Mouse (Mus musculus) embryo, embryonic 11 days (tissue): ENCODE data around the gene Rab5if.
A peak's percentile ranks its signal among the peaks of the same experiment; 100 is the strongest.
"Not testable (repeated sequence)": the region's sequence is repeated elsewhere in the genome, so short reads cannot be mapped to it uniquely, and the experiment has no call there.

Source experiments
- DNase-seq: peaks from one replicate; pipeline ENCODE4 v3.0.0-alpha.2; 2015

Gene Rab5if

DNA sequence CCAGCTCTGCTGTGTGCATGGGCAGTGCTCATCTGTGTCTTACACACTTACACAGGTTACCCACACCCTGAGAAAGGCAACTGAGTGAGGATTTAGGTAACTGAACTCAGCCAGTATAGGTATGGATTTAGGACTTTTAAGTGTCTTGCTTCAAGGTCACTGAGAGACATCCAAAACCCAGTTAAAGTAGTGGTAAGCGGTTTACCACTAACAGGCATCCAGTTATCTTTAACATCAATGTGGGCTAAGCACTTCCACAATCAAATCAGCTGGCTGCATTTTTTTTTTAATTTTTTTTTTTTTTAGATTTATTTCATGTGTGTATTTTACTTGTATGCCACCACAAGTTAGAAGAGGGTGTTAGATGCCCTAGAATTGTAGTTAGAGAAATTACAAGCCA is 6.6 kb upstream of the Rab5if start:
- DNase-seq = no peak

DNA sequence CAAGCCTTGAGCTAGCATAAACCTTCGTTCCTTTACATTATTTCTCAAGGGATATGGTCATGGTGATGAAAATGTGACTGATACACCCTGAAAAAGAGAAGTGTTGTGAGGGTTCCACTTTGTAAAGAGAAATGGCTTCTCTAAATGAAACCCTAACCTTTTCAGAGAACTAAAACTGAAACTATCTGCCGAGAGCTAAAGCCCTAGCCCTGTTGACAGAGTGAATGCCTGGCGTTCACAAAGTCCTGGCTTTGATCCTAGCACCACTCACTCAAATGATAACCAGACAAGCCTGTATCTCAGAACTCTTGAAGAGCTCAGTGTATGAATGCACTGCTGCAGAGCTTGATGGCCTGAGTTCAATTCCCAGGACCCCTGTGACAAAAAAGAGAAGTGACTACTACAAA is 5.5 kb upstream of the Rab5if start:
- no peak for DNase-seq

DNA sequence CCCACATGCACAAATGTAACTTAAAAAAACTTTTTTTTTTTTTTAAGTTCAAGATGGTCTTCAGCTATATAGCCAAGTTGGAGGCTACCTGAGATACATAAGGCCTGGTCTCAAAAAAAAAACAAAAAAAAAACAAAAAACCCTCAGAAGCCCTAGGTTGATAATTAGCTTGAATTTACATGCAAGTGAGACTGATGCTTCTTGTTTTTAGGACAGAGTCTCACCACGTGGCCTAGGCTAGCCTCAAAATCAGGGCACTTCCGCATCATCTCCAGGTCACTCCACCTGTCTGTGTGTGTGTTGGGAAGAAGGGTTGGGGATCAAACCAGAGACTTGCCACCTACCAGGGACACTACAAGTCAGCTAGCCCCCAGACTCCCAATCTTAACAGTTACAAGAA is 5.1 kb upstream of the Rab5if start, which contains the start of gene 4930518I15Rik:
Gene 4930518I15Rik, minus strand, starts transcription at position 112 of the 400 bp plus-strand sequence.
- no peak for DNase-seq

DNA sequence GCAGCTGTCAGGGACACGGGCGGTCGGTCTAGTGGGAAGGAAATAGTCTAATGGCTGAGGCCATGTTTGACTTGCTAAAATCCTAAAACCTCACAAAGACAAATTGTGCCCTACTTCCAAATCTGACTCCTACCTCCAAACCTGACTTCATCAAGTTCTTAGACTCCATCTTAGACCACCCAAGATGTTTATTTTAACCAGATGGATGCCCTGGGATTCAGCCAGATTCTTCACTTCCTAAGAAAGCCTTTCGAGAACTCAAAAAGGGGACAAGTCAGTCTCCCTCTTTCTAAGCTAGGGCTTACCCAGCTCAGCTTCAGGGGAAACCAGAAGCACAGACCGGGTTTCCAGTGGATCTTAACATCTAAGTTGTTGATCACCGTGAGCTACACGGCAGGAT is 4.3 kb upstream of the Rab5if start:
- no peak for DNase-seq

DNA sequence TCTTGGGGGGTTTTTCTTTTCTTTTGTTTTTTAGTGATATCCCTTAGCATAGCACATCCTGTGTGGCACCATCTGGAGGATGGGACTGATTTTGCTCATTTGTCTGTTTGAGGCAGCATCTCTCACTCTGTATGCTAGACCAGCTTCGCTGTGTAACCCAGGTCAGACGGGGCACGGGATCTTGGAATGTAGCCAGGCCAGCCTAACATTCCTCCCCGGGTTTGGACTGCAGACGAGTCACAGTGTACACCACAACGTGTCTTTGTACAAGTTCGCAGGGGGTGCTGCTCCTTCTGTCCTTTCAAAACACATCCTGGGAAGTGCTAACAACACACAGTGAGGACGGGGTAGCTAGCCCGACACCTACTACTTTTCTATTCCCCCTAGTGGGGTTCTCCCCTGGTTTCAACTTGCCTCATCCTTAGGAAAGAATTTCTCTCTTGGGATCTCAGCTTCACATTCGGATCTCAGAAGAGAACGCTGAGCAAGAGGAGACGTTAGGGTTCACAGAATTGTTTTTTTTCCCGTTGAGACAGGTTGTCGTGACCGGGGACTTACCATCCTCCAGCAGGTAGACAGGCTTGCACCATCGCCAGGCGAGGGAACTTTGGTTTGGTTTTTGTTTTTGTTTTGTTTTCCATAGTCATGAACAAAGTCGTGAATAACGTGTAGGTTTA is 749 bp upstream of the Rab5if start:
- peak; percentile 69 for DNase-seq

DNA sequence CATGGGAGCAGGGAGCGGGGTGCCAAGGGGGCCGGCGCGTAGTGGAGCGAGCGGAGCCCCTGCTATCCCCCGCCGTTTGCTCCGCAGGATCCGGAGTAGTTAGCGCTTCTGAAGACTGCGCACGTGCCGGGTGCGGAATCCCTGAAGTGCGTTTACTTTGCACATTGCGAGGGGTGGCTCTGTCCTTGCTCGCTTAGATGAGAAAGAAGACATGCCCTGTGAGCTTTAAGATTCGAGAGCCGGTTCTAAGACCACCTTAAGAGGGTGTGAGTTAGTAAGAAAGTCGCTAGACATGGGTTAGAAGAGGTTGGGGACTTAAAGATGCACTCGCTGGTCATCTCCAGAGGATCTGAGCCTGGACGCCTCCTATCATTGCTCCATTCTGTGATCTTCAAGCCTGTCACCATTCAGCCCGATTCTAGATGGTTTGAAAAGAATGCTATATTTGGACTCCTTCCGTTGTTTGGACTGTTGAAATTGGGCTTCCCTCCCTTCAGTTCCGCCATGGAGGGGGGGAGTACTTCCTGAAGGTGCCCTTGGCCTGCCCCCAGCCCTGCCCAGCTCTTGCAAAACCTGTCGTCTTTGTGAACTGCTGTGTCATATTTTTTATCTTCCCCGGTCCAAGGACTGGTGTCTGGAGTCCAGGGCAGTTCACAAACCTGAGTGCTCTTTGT is 696 bp downstream of the Rab5if start:
- no peak for DNase-seq

DNA sequence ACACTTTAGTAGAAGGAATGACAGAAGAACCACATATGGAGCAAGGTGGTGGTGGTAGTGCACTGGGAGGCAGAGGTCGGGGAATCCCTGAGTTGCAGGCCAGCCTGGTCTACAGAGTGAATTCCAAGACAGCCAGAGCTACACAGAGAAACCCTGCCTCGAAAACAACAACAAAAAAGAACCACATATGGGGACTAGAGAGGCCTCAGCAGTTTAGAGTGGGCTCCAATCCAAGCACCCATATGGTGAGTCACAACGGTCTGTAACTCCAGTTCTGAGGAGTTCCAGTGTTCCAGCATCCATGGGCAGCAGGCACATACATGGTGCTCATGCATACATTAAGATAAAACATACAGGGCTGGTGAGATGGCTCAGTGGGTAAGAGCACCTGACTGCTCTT is 1.6 kb downstream of the Rab5if start:
- DNase-seq = no peak

DNA sequence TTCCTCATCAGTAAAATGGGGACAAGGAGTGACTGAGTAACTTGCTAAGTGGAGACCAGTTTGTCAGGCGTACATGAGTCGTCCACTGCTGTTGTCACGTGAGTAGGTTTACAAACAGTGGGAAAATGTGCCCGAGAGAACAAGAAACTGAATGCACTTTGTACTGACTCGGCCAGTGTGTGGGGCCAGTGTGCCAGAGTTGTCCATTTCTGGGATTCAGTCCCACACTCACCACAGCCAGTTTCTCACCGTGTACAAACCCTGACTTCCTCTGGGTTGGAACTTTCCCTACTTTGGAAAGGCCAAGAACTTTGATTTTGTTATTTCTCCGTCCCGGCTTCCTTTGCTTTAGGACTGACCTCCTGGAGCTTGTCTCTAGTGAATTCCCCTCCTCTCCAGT is 6.1 kb downstream of the Rab5if start:
- DNase-seq = no peak

DNA sequence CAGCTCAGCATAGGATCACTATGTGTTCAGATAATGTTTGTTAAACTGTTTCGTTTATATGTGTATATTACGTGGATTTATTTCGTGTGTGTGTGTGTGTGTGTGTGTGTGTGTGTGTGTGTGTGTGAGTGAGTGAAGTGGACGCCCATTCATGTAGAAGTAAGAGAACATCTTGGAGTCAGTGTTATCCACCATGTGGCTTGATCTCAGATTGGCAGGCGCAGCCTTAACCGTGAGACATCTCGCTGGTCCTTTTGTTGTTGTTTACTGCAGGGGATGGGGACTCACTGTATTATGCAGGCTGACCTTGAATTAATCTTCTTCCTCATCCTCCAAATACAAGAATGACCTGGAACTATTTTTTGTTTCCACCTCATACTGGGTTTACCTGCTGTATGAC is 6.6 kb downstream of the Rab5if start:
- DNase-seq = no peak

DNA sequence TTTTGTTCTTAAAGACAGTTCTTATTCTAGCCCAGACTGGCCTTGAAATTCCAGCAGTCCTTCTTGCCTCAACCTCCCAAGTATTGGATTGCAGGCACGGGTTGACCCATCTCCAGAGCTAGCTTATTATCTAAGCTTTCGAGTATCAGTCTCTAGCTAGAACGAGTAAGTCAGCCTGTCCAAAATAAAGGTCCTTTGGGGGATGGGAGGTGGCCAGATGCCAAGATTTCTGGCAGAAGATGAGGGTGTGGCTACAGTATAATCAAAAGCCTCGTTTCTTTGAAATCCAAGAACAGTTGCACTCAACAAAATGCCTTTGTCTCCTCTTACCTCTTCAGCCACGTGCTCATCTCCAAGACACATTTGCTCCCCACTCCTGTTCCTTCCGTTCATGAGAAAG is 7.6 kb downstream of the Rab5if start:
- DNase-seq = no peak

DNA sequence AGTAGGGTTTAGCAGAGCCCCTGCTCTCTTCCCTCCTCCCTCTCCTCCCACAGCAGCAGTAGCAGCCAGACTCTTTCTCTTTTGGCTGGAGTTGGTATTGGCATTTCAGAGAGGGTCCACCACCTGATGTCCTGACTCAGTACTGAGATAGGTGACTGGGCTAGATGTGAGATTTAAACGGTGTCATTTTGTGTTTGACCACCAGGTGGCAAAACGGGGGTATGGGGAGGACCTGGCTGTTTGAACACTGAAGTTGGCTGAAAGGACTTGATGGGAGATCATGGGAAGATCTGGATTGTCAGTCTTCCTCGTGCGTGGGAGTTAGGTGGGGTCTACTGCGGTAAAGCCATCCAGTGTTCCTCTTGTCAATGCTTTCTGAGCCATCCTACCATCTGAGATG is 10.7 kb downstream of the Rab5if start:
- DNase-seq = peak; percentile 78

DNA sequence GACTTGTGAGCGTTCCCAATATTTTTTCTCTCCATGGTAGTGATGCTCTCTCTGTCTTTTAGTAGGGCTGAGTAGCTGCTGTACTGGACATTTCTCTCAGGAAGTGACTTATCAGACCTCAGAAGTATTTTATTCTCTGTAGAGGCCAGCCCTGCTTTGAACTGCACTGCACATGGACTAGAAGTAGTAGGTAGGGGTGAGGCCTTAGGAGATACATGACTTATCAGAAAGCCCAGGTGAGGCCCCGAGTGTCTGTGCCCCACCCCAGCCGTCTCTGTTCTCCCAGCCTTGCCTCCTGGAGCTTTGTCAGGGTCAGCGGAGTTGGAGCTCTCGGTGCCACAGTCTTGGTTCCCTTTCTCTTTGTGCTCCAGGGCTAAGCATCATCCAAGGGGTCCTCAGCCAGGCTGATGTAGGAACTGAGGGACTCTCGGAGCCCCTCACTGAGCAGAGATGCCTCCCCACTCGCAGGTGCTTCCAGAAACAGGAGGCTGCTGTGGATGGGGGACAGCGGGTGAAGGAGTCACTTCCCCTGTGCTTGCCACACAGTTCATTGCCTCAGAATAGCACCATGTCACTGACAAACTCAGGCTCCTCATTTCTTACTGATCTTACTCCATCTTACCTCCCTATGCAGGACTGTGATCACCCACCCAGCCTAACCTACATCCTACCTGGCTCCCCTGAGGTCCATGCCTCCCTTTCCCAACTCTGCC is 11.3 kb downstream of the Rab5if start:
- DNase-seq = no peak

DNA sequence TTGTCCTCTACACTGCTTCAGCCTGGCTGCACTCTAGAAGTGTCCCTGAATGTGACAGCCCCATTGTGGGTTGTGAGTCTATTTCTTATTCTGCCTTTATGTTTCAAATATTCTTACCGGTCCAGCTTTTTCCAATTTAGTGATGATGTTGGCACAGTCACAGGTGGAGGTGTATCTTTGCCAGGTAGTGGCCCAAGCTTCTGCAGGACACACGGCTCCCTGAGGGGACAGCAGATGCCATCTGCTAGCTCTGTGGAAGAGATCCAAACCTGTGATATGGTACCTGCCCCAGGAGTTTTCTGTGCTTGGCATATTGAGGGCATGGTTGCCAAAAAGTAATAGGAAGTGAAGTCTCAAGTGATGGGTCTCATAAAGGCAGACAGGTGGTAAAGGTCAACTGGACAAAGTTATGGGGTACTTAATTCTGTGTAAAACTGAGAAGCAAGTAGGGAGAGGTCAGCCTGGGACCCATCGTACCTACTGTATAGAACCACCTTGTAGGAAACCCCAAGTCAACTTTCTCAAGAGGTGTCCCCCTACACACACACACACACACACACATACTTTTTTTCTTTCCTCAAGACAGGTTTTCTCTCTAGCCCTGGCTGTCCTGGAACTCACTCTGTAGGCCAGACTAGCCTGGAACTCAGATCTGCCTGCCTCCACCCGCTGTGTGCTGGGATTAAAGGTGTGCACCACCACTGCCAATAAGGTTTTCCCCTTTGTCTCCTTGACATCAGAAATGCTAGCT is 12.0 kb downstream of the Rab5if start:
- DNase-seq = no peak

DNA sequence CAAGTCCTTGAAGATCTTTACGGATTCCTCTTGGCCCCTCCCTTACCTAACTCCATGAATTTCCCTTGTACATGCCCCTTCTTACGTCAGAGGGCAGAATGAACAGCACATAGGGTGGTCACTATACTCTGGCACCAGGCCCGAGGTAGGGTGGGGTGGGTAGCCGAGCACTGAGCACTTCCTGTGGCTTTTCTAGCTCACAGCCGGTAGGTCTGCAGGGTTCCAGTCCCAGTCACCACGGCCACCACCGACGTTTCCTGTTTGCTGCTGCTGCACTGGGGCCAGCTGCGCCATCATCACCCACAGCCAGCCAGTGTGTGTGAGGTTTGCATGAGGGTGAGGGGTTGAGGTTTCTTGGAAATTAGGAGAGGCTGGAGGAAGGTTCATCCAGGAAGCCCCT is 14.8 kb downstream of the Rab5if start:
- DNase-seq = no peak

DNA sequence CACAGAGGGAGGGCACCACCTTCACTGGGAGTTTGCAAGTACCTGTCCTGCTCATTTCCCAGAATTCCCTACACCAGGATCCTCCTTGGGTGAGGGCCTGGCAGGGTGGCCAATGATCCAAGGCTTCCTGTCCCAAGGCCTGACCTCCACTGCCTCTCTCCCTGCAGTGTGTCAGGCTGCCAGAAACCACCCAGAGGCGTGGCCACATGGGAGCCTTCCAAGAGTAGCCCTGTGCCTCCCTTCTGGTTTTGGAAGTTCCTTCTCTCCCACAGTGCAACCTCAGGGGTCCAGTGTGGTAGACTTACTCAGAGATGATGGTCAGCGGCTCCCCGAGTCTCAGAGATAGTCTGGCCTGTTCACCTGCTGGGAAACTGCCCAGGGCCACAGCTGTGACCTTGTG is 16.6 kb downstream of the Rab5if start:
- no peak for DNase-seq

DNA sequence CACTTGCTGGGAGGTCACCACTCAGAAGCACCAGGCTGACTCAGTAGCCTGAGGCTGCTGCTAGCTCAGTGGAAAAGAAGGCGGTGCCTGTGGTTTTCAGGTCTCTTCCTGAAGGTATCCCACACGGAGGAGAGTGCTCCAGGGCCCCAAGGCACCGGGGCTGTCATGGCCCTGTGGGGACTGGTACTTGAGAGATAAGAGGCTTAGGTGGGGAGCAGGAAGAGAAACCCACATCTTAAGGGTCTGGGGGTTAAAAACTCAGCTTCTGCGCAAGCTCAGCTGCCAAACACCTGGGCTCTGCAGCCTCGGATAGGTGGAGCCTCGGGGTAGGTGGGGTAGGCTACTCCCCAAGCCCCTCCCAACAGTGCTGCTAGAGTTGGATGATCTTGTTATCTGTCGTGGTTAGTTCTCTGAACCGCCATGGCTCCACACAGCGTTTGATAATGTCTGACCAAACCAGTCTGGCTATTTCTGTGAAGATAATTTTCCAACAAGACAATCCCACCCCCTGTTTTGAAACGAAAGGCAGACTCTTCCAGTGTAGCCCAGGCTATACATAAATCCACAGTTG is 19.6 kb downstream of the Rab5if start:
- no peak for DNase-seq

DNA sequence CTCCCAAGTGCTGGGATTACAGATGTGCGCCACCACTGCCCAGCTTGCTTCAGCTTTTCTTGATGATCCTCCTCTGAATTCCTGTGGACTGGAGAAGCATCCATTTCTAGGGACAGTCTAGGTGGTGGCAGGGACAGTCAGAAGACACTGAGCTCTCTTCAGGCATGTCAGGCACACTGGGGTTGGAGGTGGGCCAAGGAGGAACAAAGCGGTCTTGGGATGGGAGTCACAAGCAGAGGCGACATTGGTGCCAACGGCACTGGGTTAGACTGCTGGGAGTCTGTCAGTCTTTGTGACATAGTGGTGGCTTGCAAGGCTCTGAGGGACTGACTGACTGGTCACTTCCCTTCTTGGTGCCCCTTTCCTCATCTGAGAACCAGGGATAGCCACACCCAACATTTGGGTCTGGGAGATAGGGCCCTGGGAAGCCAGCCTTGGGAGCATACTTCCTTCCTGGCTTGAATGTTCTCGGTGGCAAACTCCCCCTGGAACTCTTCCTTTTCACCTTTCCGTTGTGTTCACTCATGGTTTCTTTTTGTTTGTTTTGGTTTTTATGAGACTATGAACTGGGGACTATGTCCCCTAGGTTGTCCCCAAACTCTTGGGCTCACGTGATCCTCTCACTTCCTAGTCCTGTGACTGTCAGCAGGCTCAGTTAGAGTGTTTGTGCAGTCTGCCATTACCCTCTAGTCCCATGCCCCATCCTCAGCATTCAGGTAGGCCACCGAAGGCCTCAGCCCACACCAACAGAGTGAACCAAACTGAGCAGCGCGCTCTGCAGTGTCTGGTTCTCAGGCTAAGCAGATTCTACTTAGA is 21.7 kb downstream of the Rab5if start:
- no peak for DNase-seq

DNA sequence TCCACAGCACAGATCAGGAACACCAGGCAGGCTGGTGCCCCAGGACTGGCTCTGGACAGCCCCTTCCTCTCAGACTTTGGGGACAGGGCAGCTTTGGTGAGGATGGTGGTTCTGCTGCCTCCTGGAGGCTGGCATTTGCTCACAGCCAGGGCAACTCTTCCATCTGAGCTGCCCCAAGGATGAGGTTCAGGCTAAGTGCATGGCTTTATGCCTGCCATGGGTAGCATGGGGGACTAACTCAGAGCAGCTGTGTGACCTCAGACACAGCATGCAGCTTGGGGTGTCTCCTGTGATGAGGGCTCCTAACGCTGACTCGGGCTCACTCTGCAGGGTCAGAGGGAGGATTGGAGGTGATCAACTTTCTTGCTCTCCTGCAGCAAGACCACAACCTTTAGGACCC is 22.7 kb downstream of the Rab5if start:
- not testable (repeated sequence) for DNase-seq

DNA sequence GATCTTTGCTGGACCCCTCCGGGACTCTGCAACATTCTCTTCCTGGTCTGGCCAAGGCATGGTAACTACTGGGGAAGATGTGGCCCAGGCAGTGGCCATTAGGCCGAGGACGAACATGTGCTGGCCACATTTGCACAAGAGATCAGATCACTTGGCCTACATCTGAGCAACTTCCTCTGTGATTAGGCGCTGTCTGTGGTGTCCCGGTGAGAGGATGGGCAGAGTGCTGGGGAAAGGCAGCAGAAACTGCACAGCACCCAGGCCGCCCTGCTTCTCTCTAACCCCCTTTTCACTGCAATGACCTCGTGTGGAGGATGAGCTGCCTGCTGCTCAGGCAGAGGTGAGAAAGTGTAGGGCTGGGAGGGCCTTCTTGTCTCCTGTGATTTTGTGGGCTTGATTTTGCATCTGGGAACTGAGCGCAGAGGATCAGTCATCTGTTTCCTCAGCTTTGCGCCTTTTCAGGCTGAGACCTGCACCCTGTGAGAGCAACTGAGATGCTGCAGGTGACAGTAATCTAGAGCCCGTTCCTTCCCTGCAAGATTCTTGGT is 23.2 kb downstream of the Rab5if start:
- no peak for DNase-seq

DNA sequence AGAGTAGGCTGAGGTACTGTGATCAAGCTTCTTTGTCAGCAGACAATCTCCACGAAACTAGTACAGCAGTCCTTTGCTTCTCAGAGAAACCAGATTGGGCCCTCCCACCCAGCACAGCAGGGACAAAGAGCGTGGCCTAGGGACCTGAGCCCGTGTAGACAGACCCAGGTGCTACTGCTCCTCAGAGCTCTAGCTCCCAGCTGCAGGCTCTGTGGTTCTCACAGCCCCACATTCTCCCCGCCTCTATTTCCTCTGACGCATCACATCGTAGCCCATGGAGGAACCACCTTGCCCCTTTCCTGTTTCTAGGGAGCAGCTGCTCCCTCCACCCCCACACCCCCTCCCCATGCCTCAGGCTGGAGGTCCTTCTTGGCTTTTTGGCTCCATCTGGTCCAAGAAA is 24.1 kb downstream of the Rab5if start, which contains the start of gene Sla2:
Gene Sla2, minus strand, starts transcription at position 176 of the 400 bp plus-strand sequence.
- no peak for DNase-seq

DNA sequence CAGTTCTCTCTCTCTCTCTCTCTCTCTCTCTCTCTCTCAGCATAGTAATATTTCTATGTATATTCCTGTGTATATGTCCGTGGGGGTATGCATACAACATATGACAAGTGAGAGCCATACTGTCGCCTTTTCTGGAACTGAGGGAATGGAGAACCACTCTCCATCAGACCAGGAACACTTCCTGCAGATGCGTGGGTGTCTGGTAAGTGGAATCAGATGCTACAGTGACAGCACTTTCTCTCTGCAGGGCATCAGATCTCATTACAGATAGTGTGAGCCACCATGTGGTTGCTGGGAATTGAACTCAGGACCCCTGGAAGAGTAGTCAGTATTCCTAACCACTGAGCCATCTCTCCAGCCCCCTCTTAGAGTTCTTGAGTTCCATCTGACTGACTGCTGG is 25.6 kb downstream of the Rab5if start:
- no peak for DNase-seq

DNA sequence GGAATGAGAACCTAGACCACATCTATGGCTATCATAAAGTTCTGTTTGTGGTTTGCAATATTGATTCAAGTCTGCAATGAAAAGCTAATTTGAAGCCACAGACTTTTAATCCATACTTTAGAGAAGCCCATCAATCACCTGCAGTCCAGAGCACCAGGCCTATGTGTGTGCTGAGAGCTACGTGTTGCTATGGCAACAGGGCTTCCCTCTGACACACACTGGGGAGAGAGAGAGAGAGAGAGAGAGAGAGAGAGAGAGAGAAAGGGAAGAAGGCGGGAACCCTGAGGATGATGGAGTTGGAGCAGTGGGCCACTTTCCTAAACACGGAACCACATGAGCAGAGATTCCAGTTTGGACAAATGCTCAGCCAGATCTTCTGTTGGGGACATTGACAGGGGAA is 29.3 kb downstream of the Rab5if start:
- DNase-seq = peak; percentile 64
